Mouse (Mus musculus) heart, embryonic 13.5 days (tissue): ENCODE data around the gene Spen. TPM values are rescaled to one million over a fixed set of nuclear protein-coding genes. Genes with fewer than 3 reads are reported as not detected.

Experiments used
- ATAC-seq: fragments of 200-750 bp; cut with Nextera tagmentation; 2 replicates; pipeline ENCODE4 v1.8.0; 2017; ENCODE audit warnings: moderate TSS enrichment; ENCODE audit not compliant: insufficient number of reproducible peaks, low FRiP score, low TSS enrichment; ENCODE audit errors: extremely low read depth
- H3K27ac ChIP-seq: fragments of 300-500 bp; sonication (generic); replicated peaks from 2 replicates; pipeline ENCODE4 v1.5.1; 2015; ENCODE audit warnings: moderate library complexity, mild to moderate bottlenecking, inconsistent platforms
- H3K27me3 ChIP-seq: fragments of 300-500 bp; sonication (generic); replicated peaks from 2 replicates; pipeline ENCODE4 v1.6.1; 2015; ENCODE audit warnings: mild to moderate bottlenecking, inconsistent platforms
- H3K36me3 ChIP-seq: fragments of 300-500 bp; sonication (generic); 2 replicates; pipeline ENCODE4 v1.6.1; 2015; ENCODE audit warnings: mild to moderate bottlenecking, inconsistent platforms
- H3K4me1 ChIP-seq: fragments of 300-500 bp; sonication (generic); 2 replicates; pipeline ENCODE4 v1.6.1; 2015; ENCODE audit warnings: inconsistent platforms
- H3K4me2 ChIP-seq: fragments of 300-500 bp; sonication (generic); 2 replicates; pipeline ENCODE4 v1.6.1; 2015; ENCODE audit warnings: inconsistent platforms, mild to moderate bottlenecking, moderate library complexity
- H3K4me3 ChIP-seq: fragments of 300-500 bp; sonication (generic); 2 replicates; pipeline ENCODE4 v1.5.1; 2015; ENCODE audit warnings: moderate library complexity, mild to moderate bottlenecking, inconsistent platforms
- H3K9ac ChIP-seq: fragments of 300-500 bp; sonication (generic); 2 replicates; pipeline ENCODE4 v1.6.1; 2015; ENCODE audit warnings: inconsistent platforms, mild to moderate bottlenecking, moderate library complexity
- H3K9me3 ChIP-seq: fragments of 300-500 bp; sonication (generic); 2 replicates; pipeline ENCODE4 v1.6.1; 2016; ENCODE audit warnings: inconsistent platforms
- WGBS: fragments of 180-500 bp; shearing (Covaris S2); methylation state at CpG from one replicate; pipeline ENCODE4 v1.1.7; 2015; ENCODE audit warnings: mixed read lengths; 5-methylcytosine and 5-hydroxymethylcytosine counted together
- polyA plus RNA-seq: library from polyadenylated mRNA; unstranded; fragments of >200 nt; fragmentation: Nextera tagmentation; extraction: Ambion mirVana; gene quantifications from 2 replicates; pipeline ENCODE4 v1.2.1, GENCODE M21; 2015

Spen gene
- polyA plus RNA-seq, 1 experiment from 2014 or later, result 6.6 TPM

GRCm38 (mm10) chr4:141543593-141543992 is 5.2 kb upstream of the Spen start:
- H3K27ac ChIP-seq, result no peak overlapping the region
- no peak overlapping the region for H3K9ac ChIP-seq
- 79% methylated on average over 3 of the region's 3 CpGs for WGBS
- no peaks in the 10 kb centered on the region for H3K36me3 ChIP-seq
- ATAC-seq, result no peak
- H3K4me2 ChIP-seq, result no peak overlapping the region
- no peaks in the 10 kb centered on the region for H3K9me3 ChIP-seq
- no peak overlapping the region for H3K4me3 ChIP-seq
- H3K4me1 ChIP-seq, result peaks cover 29% of the 10 kb centered on the region
- H3K27me3 ChIP-seq, result no peaks in the 10 kb centered on the region

GRCm38 (mm10) chr4:141541851-141542250 is 3.5 kb upstream of the Spen start:
- H3K27me3 ChIP-seq, result no peaks in the 10 kb centered on the region
- H3K4me2 ChIP-seq, result no peak overlapping the region
- H3K9ac ChIP-seq, result 0 out of 2 replicates have a peak overlapping the region, but pooled peaks have one; percentile 52
- H3K9me3 ChIP-seq, result no peaks in the 10 kb centered on the region
- WGBS, result 40% methylated on average over 7 of the region's 7 CpGs
- no peaks in the 10 kb centered on the region for H3K36me3 ChIP-seq
- no peak overlapping the region for H3K4me3 ChIP-seq
- no peak for ATAC-seq
- H3K4me1 ChIP-seq, result peaks cover 20% of the 10 kb centered on the region
- peak overlapping the region; percentile 36 for H3K27ac ChIP-seq

GRCm38 (mm10) chr4:141540844-141541243 is 2.4 kb upstream of the Spen start:
- no peak overlapping the region for H3K4me3 ChIP-seq
- H3K27ac ChIP-seq, result no peak overlapping the region
- H3K27me3 ChIP-seq, result no peaks in the 10 kb centered on the region
- no peak overlapping the region for H3K4me2 ChIP-seq
- no peaks in the 10 kb centered on the region for H3K36me3 ChIP-seq
- no peak overlapping the region for H3K9ac ChIP-seq
- WGBS, result 65% methylated on average over 3 of the region's 3 CpGs
- peaks cover 25% of the 10 kb centered on the region for H3K4me1 ChIP-seq
- ATAC-seq, result no peak
- no peaks in the 10 kb centered on the region for H3K9me3 ChIP-seq

- no peaks in the 10 kb centered on the region for H3K9me3 ChIP-seq
- no peaks in the 10 kb centered on the region for H3K36me3 ChIP-seq
- H3K27ac ChIP-seq, result peak overlapping the region; percentile 99
- WGBS, result 40% methylated on average over 12 of the region's 12 CpGs
- H3K4me3 ChIP-seq, result peak overlapping the region; percentile 73
- no peaks in the 10 kb centered on the region for H3K27me3 ChIP-seq
- ATAC-seq, result no peak
- H3K4me1 ChIP-seq, result peaks cover 37% of the 10 kb centered on the region
- peak overlapping the region; percentile 99 for H3K9ac ChIP-seq
- H3K4me2 ChIP-seq, result peak overlapping the region; percentile 98
Measured at GRCm38 (mm10) chr4:141539213-141539767, 893 bp upstream of the Spen start.

GRCm38 (mm10) chr4:141537706-141538407 is 540 bp downstream of the Spen start:
- Histone ChIP-seq H3K4me1 (peaks cover 48% of the 10 kb centered on the region), H3K27ac (peak overlapping the region; percentile 99), H3K9ac (peak overlapping the region; percentile 99), H3K9me3 (no peaks in the 10 kb centered on the region), H3K36me3 (no peaks in the 10 kb centered on the region), H3K4me2 (peak overlapping the region; percentile 98), H3K27me3 (no peaks in the 10 kb centered on the region), H3K4me3 (peak overlapping the region; percentile 73)
- WGBS, result under 1% methylated on average over 91 of the region's 101 CpGs
- no peak for ATAC-seq

GRCm38 (mm10) chr4:141537226-141537610 is 1.2 kb downstream of the Spen start:
- no peak for ATAC-seq
- peaks cover 51% of the 10 kb centered on the region for H3K4me1 ChIP-seq
- H3K4me3 ChIP-seq, result peak overlapping the region; percentile 73
- H3K27ac ChIP-seq, result peak overlapping the region; percentile 99
- peak overlapping the region; percentile 99 for H3K9ac ChIP-seq
- peak overlapping the region; percentile 98 for H3K4me2 ChIP-seq
- no peaks in the 10 kb centered on the region for H3K36me3 ChIP-seq
- no peaks in the 10 kb centered on the region for H3K9me3 ChIP-seq
- under 1% methylated on average over 14 of the region's 14 CpGs for WGBS
- no peaks in the 10 kb centered on the region for H3K27me3 ChIP-seq

GRCm38 (mm10) chr4:141536291-141537225 is 1.8 kb downstream of the Spen start:
- Histone ChIP-seq H3K4me3 (peak overlapping the region; percentile 73), H3K4me2 (peak overlapping the region; percentile 98), H3K27me3 (no peaks in the 10 kb centered on the region), H3K27ac (peak overlapping the region; percentile 99), H3K36me3 (no peaks in the 10 kb centered on the region), H3K9ac (peak overlapping the region; percentile 99), H3K9me3 (no peaks in the 10 kb centered on the region), H3K4me1 (peaks cover 51% of the 10 kb centered on the region)
- WGBS, result under 1% methylated on average over 61 of the region's 61 CpGs
- no peak for ATAC-seq

GRCm38 (mm10) chr4:141534947-141535680 is 3.3 kb downstream of the Spen start:
- Histone ChIP-seq H3K4me1 (peaks cover 53% of the 10 kb centered on the region), H3K27ac (peak overlapping the region; percentile 99), H3K27me3 (no peaks in the 10 kb centered on the region), H3K36me3 (peaks cover 4% of the 10 kb centered on the region), H3K9ac (peak overlapping the region; percentile 99), H3K4me2 (peak overlapping the region; percentile 98), H3K9me3 (no peaks in the 10 kb centered on the region), H3K4me3 (peak overlapping the region; percentile 73)
- ATAC-seq, result peak; percentile 17; the same call in 1 of the 2 replicates
- WGBS, result 31% methylated on average over 9 of the region's 11 CpGs

GRCm38 (mm10) chr4:141530979-141531378 is 7.4 kb downstream of the Spen start:
- Histone ChIP-seq H3K36me3 (peaks cover 10% of the 10 kb centered on the region), H3K9ac (no peak overlapping the region), H3K9me3 (no peaks in the 10 kb centered on the region), H3K27me3 (no peaks in the 10 kb centered on the region), H3K27ac (no peak overlapping the region), H3K4me1 (peaks cover 69% of the 10 kb centered on the region), H3K4me3 (no peak overlapping the region), H3K4me2 (no peak overlapping the region)
- no peak for ATAC-seq
- 80% methylated on average over 15 of the region's 15 CpGs for WGBS

GRCm38 (mm10) chr4:141528938-141529337 is 9.5 kb downstream of the Spen start:
- 89% methylated on average over 11 of the region's 11 CpGs for WGBS
- Histone ChIP-seq H3K27ac (no peak overlapping the region), H3K36me3 (peaks cover 10% of the 10 kb centered on the region), H3K4me1 (peaks cover 67% of the 10 kb centered on the region), H3K4me3 (no peak overlapping the region), H3K4me2 (no peak overlapping the region), H3K9ac (no peak overlapping the region), H3K9me3 (no peaks in the 10 kb centered on the region), H3K27me3 (no peaks in the 10 kb centered on the region)
- no peak for ATAC-seq
